Mouse (Mus musculus) olfactory bulb, adult 2 months (tissue): ENCODE measurements around the gene Med31. TPM values are rescaled to one million over a fixed set of nuclear protein-coding genes. Genes with fewer than 3 reads are reported as not detected.

ENCODE experiments used
- H3K27ac ChIP-seq: fragments of 200-500 bp; 2 replicates; pipeline ENCODE4 v1.5.1; 2012; ENCODE audit warnings: low read depth, low read length; ENCODE audit not compliant: insufficient read depth
- H3K4me1 ChIP-seq: fragments of 200-500 bp; 2 replicates; pipeline ENCODE4 v1.6.1; 2012; ENCODE audit warnings: low read length; ENCODE audit not compliant: control insufficient read depth, insufficient read depth
- H3K4me3 ChIP-seq: fragments of 200-500 bp; 2 replicates; pipeline ENCODE4 v1.5.1; 2012; ENCODE audit warnings: mild to moderate bottlenecking, low read depth, low read length, moderate library complexity; ENCODE audit not compliant: insufficient read depth
- CTCF ChIP-seq: fragments of 200-500 bp; IDR thresholded peaks from 2 replicates; pipeline ENCODE4 v1.5.1; 2012; ENCODE audit warnings: low read depth, mild to moderate bottlenecking, low read length, moderate library complexity; ENCODE audit not compliant: insufficient read depth
- POLR2A ChIP-seq: fragments of 200-500 bp; IDR thresholded peaks from 2 replicates; pipeline ENCODE4 v1.6.1; 2012; ENCODE audit warnings: mild to moderate bottlenecking, low read depth, low read length, moderate library complexity; ENCODE audit not compliant: insufficient read depth
- WGBS: fragments of 180-500 bp; shearing (Covaris S2); methylation state at CpG from one replicate; pipeline ENCODE4 v1.1.7; 2018; 5-methylcytosine and 5-hydroxymethylcytosine counted together
- polyA plus RNA-seq: library from polyadenylated mRNA; stranded (reverse); fragments of >200 nt; gene quantifications from 2 replicates; pipeline ENCODE4 v1.2.4, GENCODE M21; 2012; ENCODE audit warnings: low replicate concordance; ENCODE audit not compliant: missing spikeins, insufficient read depth, insufficient read length

The Med31 gene
- polyA plus RNA-seq, 1 experiment = not detected

DNA sequence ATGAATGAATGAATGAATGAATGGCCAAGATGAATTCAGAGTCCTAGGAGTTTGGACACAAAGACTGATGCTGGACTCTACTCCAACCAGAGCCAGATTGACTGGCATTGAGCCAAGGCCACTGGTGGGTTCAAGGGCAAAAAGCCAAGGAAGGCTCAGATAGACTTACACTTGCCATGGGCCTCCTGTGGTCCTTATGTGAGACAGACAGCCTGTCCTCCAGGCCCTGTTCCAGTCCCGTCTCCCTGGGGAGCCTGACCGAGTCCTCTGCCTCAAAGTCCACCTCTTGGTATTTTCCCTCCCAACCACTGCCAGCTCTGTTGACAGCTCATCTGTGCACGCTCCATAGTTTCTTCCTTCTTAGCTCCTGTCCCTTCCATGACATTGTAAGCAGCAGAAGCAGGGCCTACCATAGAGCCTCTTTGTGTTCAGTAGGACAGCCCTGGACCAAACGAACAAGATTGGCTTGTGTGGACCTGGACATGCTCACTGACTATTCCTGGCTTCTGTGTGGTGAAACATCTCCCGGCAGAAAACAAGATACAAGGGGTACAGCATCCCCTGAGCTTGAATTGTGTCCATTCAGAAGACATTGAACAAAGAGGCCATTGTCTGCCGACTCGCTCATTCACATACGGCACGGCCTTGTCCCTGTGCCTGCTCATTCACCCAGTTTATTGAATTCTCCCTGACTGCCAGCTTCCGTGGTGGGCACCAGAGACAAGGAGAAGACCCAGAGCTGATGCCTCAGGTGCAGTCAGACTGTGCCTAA, 10.8 kb upstream of the Med31 start:
- H3K4me1 ChIP-seq = peaks cover 11% of the 10 kb centered on the region
- H3K27ac ChIP-seq = 0 out of 2 replicates have a peak overlapping the region, but pooled peaks have one; percentile 3
- no peak overlapping the region for H3K4me3 ChIP-seq
- WGBS = 58% methylated on average over 10 of the region's 10 CpGs
- TF ChIP-seq POLR2A = no peak
- TF ChIP-seq CTCF = no peak

DNA sequence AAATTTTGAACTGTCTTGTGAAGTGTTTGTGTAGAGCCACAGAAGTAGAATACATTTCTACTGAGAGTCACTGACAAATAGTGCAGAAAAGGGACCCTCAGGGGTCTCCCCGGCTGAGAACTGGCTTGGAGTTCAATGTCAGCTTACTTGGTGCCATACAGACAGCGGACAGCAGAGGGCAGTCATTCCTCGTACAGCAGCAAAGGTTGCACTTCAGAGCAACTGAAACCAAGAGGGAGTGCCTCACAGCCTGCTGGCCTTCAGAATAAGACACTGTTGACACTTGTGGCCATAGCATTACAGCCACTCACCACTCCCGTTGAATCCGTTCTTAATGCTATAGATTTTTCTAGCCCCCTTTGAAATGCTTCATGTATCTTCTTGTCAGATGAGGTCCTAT, 9.5 kb upstream of the Med31 start:
- TF ChIP-seq POLR2A (no peak), CTCF (peak; percentile 74)
- peaks cover 8% of the 10 kb centered on the region; the same call in 1 of the 2 replicates for H3K4me1 ChIP-seq
- H3K4me3 ChIP-seq = no peak overlapping the region
- H3K27ac ChIP-seq = no peak overlapping the region
- 15% methylated on average over 5 of the region's 5 CpGs for WGBS

DNA sequence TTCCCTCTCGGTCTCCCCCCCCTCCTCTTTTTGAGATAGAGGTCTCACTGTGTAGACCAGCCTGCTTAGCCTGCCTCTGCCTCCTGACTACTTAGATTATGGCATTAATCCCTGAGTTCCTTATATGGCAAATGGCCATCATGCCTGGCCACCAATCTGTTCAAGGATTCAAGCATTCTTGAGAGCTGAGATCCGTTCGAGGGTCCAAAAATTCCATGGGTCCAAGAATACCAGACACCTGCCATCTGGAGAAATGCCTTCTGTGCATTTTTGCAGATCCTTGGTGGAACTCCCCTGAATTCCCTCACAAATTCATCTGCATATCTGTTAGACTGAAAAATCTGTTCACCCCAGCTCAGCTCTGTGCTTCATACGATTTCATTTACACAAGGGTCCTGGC, 8.0 kb upstream of the Med31 start:
- no peak overlapping the region for H3K27ac ChIP-seq
- 90% methylated on average over 4 of the region's 4 CpGs for WGBS
- no peak for TF ChIP-seq CTCF
- no peak for TF ChIP-seq POLR2A
- peaks cover 8% of the 10 kb centered on the region; the same call in 1 of the 2 replicates for H3K4me1 ChIP-seq
- H3K4me3 ChIP-seq = no peak overlapping the region

DNA sequence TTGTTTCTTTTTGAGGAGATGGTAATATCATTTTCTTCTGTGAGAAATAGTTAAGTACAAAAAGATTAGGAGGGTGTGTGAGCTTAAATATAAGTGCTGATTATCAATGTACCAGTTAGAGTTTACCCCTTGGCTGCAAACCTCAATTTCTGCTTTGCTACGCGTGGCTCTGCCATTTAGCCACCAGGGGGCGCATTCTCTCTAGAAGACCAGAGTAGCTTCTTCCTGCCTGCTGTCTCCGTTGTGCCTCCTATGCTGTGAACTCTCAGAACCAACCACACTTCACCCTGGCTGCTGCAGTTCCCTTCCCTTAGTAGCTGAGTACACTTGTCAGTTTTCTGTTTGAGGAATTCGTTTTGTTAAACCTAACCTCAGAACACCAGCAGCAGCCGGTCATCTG, 5.9 kb upstream of the Med31 start:
- no peak overlapping the region for H3K4me3 ChIP-seq
- WGBS = 17% methylated on average over 6 of the region's 6 CpGs
- H3K27ac ChIP-seq = no peak overlapping the region
- H3K4me1 ChIP-seq = peaks cover 3% of the 10 kb centered on the region; the same call in 1 of the 2 replicates
- TF ChIP-seq CTCF = 0 out of 2 replicates have a peak, but pooled peaks have one; percentile 42
- TF ChIP-seq POLR2A = no peak

DNA sequence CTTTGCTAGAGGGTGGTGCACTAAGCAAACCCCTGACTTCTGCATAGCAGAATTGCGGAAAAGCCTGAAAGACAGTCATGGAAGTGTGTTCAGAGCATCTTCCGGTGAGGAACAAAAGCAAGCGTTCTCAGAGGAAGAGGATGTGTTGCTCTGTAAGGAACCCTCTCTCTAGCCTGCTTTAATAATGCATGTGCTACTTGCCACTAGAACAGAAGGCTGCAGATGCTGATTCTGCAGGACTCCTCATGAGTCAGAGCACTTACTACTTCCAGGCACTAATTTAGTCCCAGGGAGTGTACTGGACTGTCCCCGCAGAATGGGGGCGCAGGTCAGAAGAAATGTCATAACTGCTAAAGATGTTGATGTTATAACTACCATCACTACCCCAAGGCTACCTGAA, 1.7 kb upstream of the Med31 start:
- WGBS = 48% methylated on average over 5 of the region's 5 CpGs
- Histone ChIP-seq H3K27ac (no peak overlapping the region), H3K4me1 (peaks cover 9% of the 10 kb centered on the region; the same call in 1 of the 2 replicates), H3K4me3 (no peak overlapping the region)
- TF ChIP-seq POLR2A (no peak), CTCF (no peak)

DNA sequence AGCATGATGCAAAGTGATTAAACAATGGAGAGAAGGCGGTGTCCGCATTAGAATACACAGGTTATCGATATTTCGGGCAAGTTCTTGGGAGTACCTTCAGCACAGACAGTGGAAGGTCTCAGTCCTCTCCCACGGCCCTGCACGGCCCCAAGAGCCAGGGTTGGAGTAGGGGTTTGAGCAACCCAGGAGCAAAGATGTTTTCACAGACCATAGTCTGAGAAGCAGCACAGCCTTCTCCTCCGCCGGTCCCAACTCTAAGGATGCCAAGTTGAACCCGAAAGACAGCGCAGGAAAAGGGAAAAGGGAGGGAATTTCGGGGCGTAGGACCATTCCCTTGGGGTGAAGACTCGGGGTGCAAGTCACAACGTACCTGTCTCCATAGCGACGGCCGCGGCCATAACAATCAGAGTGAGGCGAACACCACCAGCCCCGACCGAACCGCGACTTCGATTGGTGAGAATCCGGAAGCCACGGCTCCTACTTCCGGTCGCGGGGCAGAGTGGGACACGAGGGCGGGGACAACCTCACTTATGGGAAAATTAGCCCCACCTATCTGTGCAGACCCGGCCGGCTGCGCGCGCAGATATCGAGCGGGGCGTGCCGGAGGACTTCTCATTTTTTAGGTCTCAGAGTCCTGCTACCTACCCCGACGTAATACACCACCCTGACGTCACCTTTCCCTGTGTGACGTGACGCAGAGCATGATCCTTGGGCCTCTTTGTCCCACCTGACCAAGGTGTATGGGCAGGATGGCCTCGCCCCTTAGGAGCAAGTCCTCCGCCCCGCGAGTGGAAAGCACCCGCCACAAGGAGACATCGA, 592 bp downstream of the Med31 start:
- H3K4me1 ChIP-seq = peaks cover 9% of the 10 kb centered on the region; the same call in 1 of the 2 replicates
- WGBS = under 1% methylated on average over 51 of the region's 51 CpGs
- peak overlapping the region; percentile 66 for H3K4me3 ChIP-seq
- peak overlapping the region; percentile 70 for H3K27ac ChIP-seq
- no peak for TF ChIP-seq CTCF
- peak; percentile 45; the same call in 1 of the 2 replicates for TF ChIP-seq POLR2A

DNA sequence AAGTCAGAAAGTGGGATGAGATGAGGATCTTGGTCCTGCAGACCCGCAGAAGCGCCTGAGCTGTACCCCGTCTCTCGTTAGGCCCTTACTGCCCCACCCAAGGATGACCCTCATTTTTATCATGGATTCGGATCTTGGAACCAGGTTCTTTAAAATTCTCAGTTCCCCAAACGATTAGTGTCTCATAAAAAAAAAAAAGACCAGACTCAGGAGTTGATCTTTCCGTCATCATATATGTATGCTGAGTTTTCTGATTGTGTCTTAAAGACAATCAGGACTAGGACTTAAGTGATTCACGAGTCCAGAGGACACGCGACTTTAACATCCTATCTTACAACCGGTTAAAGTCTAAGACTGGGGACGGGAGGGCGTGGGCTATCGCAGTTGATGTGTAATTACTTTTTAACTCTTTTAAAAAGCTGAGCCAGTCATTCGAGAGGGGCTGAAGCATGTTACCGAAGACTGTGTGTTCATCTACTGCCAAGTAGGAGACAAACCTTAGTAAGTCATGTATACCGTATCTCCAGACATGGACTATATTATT, 7.5 kb downstream of the Med31 start:
- no peak for TF ChIP-seq POLR2A
- no peak for TF ChIP-seq CTCF
- 10% methylated on average over 17 of the region's 17 CpGs for WGBS
- H3K4me3 ChIP-seq = peak overlapping the region; percentile 94
- H3K4me1 ChIP-seq = peaks cover 24% of the 10 kb centered on the region
- no peak overlapping the region for H3K27ac ChIP-seq

DNA sequence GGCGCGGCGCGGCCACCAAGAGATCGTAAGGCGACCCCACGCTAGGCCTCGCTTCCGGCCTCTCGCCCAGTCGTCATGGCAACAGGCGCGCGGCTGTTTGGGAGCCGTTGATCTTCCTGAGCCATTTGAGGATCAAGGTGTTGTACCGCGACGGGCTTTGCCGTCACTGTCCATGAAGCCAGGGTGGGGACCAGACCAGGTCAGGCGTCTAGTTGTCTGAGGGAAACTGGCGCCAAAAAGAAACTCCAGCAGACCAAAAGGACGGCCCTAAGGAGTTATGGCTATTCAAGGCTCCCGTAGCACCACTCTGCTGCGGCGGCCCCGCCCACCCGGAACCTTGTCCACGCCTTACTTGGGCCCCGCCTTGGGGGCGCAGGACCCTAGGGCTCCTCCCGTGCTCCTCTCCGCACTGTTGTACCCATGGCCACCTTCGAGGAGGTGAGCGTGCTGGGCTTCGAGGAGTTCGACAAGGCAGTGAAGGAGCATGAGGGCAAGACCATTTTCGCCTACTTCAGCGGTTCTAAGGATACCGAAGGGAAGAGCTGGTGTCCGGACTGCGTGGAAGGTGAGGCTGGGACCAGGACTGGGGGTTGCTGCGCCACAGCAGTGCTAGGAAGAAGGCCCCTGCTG, 8.1 kb downstream of the Med31 start, which contains the start of the genes 4933427D14Rik and Txndc17:
TSS of gene 4933427D14Rik (minus strand) at position 256 of the 630 bp plus-strand sequence.
TSS of gene Txndc17 (plus strand) at position 344 of the 630 bp plus-strand sequence.
- Histone ChIP-seq H3K4me1 (peaks cover 24% of the 10 kb centered on the region), H3K4me3 (peak within 1 kb of the TSS; percentile 94), H3K27ac (peak within 1 kb of the TSS; percentile 47)
- TF ChIP-seq POLR2A (no peak), CTCF (no peak)
- WGBS = under 1% methylated on average over 42 of the region's 42 CpGs
